Mouse (Mus musculus) testis, adult 2 months (tissue): ENCODE results near the gene Omd.

Source experiments
- CTCF ChIP-seq: fragments of 200-500 bp; IDR thresholded peaks from 2 replicates; pipeline ENCODE4 v1.5.1; 2012; ENCODE audit warnings: low read depth, mild to moderate bottlenecking, inconsistent platforms, low read length, moderate library complexity; ENCODE audit not compliant: control insufficient read depth, insufficient read depth, insufficient replicate concordance
- POLR2A ChIP-seq: fragments of 200-500 bp; IDR thresholded peaks from 2 replicates; pipeline ENCODE4 v1.6.1; 2012; ENCODE audit warnings: low read depth, mild to moderate bottlenecking, inconsistent platforms, low read length, moderate library complexity; ENCODE audit not compliant: control insufficient read depth

- TF ChIP-seq CTCF (no peak), POLR2A (no peak)
These were observed 27.7 kb upstream of the Omd start for GRCm38 (mm10) chr13:49554519-49554918.
